Mouse (Mus musculus) heart, postnatal 0 days (tissue): Measurements from ENCODE around the gene Tmed10.

Source experiments
- CTCF ChIP-seq: IDR thresholded peaks from 2 replicates; pipeline ENCODE4 v1.5.1; 2016; ENCODE audit warnings: antibody characterized with exemption, control low read depth, low read depth
- EP300 ChIP-seq: IDR thresholded peaks from 2 replicates; pipeline ENCODE4 v1.6.1; 2016; ENCODE audit warnings: antibody characterized with exemption, low read depth

GRCm38 (mm10) chr12:85339947-85340346 lies 34.7 kb downstream of the Tmed10 start:
- TF ChIP-seq EP300 (no peak), CTCF (no peak)
